ENCODE assay signal across 20 mouse cellular contexts in genomic region chr9:106482578-106483115, GRCm38 (mm10). TPM values are rescaled to one million over a fixed set of nuclear protein-coding genes. Genes with fewer than 3 reads are reported as not detected.
"Had no signal": no experiment of that assay in that cellular context is flagged by ENCODE, and none has a peak within 500 bp of the region (broad histone marks: within the 10 kb centered on the region; RNA-seq: fewer than 3 reads in every experiment).

No protein-coding gene starts in this region.

- H3K9ac ChIP-seq: liver, embryonic 15.5 days; lung, embryonic 14.5 days; neural tube, embryonic 13.5 days had no signal

- H3K27me3 ChIP-seq: liver, embryonic 15.5 days; neural tube, embryonic 13.5 days had no signal

- H3K4me3 ChIP-seq: left cerebral cortex, adult 2 months; limb, embryonic 10.5 days; liver, embryonic 15.5 days; midbrain, embryonic 10.5 days; neural tube, embryonic 13.5 days had no signal

- ATAC-seq: midbrain, embryonic 16.5 days had no signal

- H3K9me3 ChIP-seq: limb, embryonic 10.5 days; liver, embryonic 15.5 days; midbrain, embryonic 10.5 days; neural tube, embryonic 13.5 days had no signal

- H3K27ac ChIP-seq: left cerebral cortex, adult 2 months; limb, embryonic 10.5 days; liver, embryonic 15.5 days; midbrain, embryonic 10.5 days; neural tube, embryonic 13.5 days had no signal

- H3K4me2 ChIP-seq: liver, embryonic 11.5 days; liver, embryonic 15.5 days; lung, embryonic 14.5 days; neural tube, embryonic 13.5 days had no signal

- DNase-seq: kidney, adult 18-20 months; kidney, postnatal 4 days; lung, embryonic 14.5 days; lung, postnatal 10 days; retina, postnatal 1 day had no signal

RNA-seq across cellular contexts. Expression of gene Gpr62, which starts 16.9 kb away (rescaled TPM):
- total RNA-seq: megakaryocyte, adult 5-6 weeks had no signal
- polyA plus RNA-seq: liver, embryonic 15.5 days had no signal

RNA-seq across cellular contexts. Expression of gene Iqcf1, which starts 17.1 kb away (rescaled TPM):
- total RNA-seq: layer of hippocampus, adult 8-10 months; layer of hippocampus, postnatal 14 days; left cerebral cortex, adult 2 months; left cerebral cortex, postnatal 14 days; megakaryocyte, adult 5-6 weeks had no signal
- polyA plus RNA-seq: kidney, embryonic 14.5 days; limb, embryonic 10.5 days; limb, embryonic 14.5 days; liver, embryonic 11.5 days; liver, embryonic 15.5 days; lung, embryonic 14.5 days; midbrain, embryonic 10.5 days; midbrain, embryonic 16.5 days; neural tube, embryonic 13.5 days; small intestine, adult 2 months; stomach, embryonic 14.5 days had no signal
